Mouse (Mus musculus): ENCODE data around the gene Adamts10. TPM values are rescaled to one million over a fixed set of nuclear protein-coding genes. Genes with fewer than 3 reads are reported as not detected.

The Adamts10 gene
- total RNA-seq (2022): 10 to 100 TPM; 10.9 to 14.0 (median 11.9) TPM

DNA sequence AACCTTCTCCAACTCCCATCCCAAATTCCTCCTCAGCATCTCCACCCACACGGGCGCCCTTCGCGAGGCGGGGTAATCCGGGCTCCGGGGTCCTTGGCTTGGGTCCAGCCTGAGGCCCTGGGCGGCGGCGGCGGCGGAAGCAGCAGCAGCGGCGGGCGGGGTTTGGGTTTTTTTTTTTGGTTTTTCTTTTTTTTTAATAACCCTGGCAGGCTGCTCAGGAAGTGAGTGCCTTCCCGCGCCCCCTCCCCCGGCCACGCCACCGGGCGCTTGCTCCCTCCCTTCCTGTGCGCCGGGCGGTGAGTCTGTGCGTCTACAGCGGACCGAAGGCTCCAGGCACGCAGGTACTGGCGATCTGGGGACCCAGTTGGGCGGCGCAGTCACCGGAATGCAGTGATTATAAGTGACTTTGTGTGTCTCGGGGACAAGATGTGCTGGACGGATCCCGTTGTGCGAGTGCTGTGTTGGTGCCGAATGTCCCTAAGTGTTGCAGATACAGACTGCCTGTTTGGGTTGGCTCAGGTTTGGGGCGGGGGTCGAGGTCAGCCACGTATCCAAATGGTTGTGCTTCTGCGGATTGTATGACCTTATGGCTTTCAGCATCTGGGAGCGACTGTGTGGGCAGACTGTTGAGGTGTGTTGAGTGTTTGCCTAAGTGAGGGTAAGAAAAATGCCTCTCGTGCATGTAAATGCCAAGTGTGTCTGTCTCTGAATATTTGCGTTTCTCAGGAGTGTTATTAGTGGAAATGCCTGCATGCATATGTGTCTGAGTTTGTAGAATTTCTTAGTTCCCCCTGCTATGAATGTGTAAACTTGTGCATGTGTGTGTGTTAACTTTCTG lies at the start of gene Adamts10:
Gene Adamts10, plus strand, starts transcription at position 287 of the 838 bp plus-strand sequence.
- DNase-seq (ENCODE audit: low spot score): peak; percentile 75

DNA sequence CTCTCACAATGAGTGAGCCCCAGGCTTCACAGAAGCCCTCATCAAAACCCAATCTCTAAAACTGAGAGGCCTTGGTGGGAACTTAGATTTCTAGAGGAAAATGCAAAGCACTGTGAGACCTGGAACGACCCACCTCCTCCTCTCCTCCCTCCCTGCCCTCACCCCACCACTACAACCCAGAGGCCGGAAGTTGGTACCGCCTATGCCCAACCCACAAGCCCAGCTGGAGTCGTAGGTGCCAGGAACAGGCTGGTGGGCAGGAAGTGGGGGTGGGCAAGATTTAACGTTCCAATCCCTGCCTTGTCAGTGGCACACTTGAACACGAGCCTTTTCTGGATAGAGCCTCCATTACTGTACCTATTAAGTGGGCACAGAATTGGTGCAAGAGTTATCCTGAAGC lies 40.0 kb upstream of the Adamts10 start:
- DNase-seq (ENCODE audit: low spot score): no peak

- no peak for DNase-seq (ENCODE audit: low spot score)
These were observed 36.8 kb upstream of the Adamts10 start for GRCm38 (mm10) chr17:33487211-33487610.

DNA sequence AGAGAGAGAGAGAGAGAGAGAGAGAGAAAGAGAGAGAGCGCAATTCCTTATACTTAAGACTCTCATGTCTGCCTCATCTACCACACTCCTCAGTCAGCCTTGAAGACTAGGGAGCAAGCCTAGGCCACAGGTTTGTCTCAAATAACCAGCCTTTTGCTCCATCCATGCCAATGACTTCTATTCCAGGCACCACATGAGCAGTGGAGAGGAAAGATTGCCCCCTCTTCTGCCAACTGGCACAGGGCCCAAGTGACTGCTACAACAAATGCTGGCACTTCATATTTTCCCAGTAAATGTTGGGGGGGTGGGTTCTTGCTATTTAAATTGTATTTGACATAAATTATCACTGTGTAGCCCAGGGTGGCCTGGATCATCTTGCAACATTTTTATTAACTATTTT lies 36.4 kb upstream of the Adamts10 start:
- DNase-seq (ENCODE audit: low spot score): no peak

DNA sequence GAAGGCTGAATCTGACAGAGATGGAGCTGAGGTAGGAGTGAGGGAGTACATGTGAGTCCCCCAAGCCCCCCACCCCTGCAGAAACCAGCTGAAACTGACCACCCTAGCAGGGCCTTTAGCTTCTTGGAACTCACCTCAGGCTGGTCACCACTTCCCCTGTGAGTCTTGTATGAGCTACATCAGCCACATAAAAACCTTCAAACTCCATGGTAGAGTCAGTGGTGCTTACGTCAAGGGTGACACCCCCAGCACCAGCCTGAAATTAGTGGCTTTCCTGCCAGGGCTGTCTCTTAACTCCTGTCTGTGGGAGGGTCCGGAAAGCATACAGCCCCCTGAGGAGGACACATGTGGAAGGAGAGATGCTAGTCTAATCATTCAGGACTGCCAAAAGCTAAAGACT lies 32.6 kb upstream of the Adamts10 start:
- no peak for DNase-seq (ENCODE audit: low spot score)

- DNase-seq (ENCODE audit: low spot score): peak; percentile 21
These were observed 30.9 kb upstream of the Adamts10 start for GRCm38 (mm10) chr17:33493065-33493464.

- DNase-seq (ENCODE audit: low spot score): no peak
These were observed 29.4 kb upstream of the Adamts10 start for GRCm38 (mm10) chr17:33494586-33494985.

- no peak for DNase-seq (ENCODE audit: low spot score)
These were observed 25.1 kb upstream of the Adamts10 start for GRCm38 (mm10) chr17:33498918-33499317.

GRCm38 (mm10) chr17:33508386-33508785 lies 15.6 kb upstream of the Adamts10 start:
- no peak for DNase-seq (ENCODE audit: low spot score)

GRCm38 (mm10) chr17:33510172-33510571 lies 13.8 kb upstream of the Adamts10 start:
- DNase-seq (ENCODE audit: low spot score): no peak

GRCm38 (mm10) chr17:33512441-33513415 lies 11.3 kb upstream of the Adamts10 start:
- DNase-seq (ENCODE audit: low spot score): no peak

DNA sequence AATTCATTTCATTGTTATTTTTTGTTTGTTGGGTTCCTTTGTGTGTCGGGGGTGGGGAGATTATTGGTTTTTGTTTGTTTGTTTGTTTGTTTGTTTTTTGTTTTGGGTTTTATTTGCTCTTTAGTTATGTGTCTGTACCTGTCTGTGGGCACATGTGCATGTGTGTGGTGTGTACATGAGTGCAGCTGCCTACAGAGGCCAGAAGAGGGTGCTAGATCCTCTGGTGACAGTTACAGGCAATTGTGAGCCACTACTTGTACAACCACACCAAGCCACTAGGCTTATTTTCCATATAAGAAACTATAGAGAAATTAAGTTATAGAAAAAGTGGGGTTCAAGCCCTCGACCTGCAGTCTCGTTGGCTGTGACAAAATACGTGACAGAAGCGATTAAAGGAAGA lies 10.1 kb upstream of the Adamts10 start:
- DNase-seq (ENCODE audit: low spot score): no peak

DNA sequence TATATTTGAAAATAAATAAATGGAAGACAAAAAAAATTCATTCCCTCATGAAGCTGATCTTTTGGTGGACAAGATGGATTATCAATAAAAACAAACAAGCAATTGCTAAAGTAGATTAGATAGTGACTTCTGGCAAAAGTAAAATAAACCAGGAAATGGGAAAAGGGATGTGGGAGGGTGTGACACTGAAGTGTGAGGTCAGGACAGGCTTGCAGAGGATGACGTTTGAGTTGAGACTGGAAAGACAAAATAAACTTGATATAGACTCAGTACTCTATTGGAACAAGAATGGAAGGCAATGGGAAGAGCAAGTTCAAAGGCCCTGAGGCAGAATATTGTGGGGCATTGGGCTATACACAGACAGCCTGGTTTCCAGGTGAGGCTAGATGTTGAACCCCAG lies 3.6 kb upstream of the Adamts10 start:
- no peak for DNase-seq (ENCODE audit: low spot score)

- no peak for DNase-seq (ENCODE audit: low spot score)
These were observed 530 bp upstream of the Adamts10 start for GRCm38 (mm10) chr17:33523431-33523917.

GRCm38 (mm10) chr17:33524806-33525373 lies 886 bp downstream of the Adamts10 start:
- DNase-seq (ENCODE audit: low spot score): no peak

DNA sequence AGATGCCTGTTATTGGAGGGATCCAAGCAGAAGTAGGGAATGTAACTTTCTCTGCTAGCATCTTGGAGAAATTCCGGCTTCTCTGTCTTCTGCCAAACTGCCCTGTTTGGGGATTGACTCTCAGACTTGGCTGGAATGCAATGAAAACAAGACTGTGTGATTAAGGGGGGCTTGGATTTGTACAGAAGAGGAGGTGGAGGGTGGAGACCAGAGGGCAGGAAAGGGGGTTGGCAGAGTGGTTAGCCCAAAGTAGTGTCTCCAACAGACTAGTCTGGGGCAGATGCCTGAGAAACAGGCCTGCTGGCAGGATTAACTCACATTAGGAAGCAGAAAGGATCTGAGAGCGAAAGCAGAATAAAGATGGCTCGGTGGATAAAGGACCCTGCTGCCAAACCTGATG lies 2.5 kb downstream of the Adamts10 start:
- peak; percentile 72 for DNase-seq (ENCODE audit: low spot score)

- peak; percentile 46 for DNase-seq (ENCODE audit: low spot score)
These were observed 15.2 kb downstream of the Adamts10 start for GRCm38 (mm10) chr17:33539106-33539675.

- DNase-seq (ENCODE audit: low spot score): no peak
These were observed 15.9 kb downstream of the Adamts10 start for GRCm38 (mm10) chr17:33539878-33540277.

- no peak for DNase-seq (ENCODE audit: low spot score)
These were observed 25.2 kb downstream of the Adamts10 start for GRCm38 (mm10) chr17:33549212-33549611.

- no peak for DNase-seq (ENCODE audit: low spot score)
These were observed 26.4 kb downstream of the Adamts10 start for GRCm38 (mm10) chr17:33550388-33550787.

- DNase-seq (ENCODE audit: low spot score): no peak
These were observed 28.1 kb downstream of the Adamts10 start for GRCm38 (mm10) chr17:33552113-33552512.
